Mouse (Mus musculus): ENCODE measurements at regions not wholly inside any gene's neighbourhood (a gene's known extent, or its start where the extent isn't known, plus 50 kb on each side); places are given as distances from the start of the nearest gene placed in this dataset.
"Not testable (repeated sequence)": the region's sequence is repeated elsewhere in the genome, so short reads cannot be mapped to it uniquely, and the experiment has no call there.

DNA sequence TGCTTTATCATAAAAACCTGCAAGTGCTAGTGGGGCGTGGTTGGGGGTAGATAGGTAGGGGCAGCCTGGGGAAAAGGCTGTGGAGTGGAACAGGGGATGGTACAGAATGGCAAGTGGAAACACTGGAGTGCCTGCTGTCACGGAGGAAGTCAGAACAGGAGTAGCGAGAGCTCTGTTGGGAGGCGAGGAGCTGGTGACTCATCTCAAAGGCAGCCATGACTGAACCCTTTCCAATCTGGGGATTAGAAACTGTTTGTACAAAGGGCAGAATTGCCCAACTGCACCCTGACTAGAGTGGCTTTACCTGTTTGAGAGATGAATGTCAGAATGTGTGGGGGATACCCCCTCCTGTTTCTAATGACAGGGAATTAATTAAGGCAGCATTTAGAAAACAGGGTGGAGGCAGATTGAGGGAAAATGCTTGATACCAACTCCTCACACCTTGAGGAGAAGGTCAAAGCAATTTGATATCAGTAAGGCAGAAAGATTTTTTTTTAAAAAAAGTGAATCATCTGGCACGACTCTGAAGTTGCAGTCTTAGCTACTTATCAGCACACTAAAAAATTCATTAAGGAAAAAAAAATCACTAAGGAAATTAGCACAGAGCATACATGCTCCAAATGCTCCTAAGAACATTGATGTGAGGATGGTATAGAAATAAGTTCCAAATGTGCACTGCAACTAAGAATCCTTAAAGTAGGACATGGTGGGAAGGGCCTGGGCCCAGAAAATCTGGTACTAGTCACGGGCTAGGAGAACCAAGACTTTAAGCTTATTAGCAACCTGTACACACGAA, 54.7 kb upstream of the Usp25 start:
- intact Hi-C loops (cut with DNase I; ENCODE audit: low total_unique reads) = no loop called here

GRCm38 (mm10) chr16:76957491-76957890, 56.0 kb upstream of the Usp25 start:
- intact Hi-C loops (cut with DNase I; ENCODE audit: low total_unique reads) = no loop called here
- DNase-seq = no peak

More for the DNA sequence above, 54.7 kb upstream of the Usp25 start:
- peak; percentile 16 for DNase-seq

GRCm38 (mm10) chr16:76957090-76957489, 56.4 kb upstream of the Usp25 start:
- intact Hi-C loops (cut with DNase I; ENCODE audit: low total_unique reads) = no loop called here
- no peak for DNase-seq

GRCm38 (mm10) chr16:76950836-76951486, 62.5 kb upstream of the Usp25 start:
- no peak for DNase-seq
- intact Hi-C loops (cut with DNase I; ENCODE audit: low total_unique reads) = no loop called here

- intact Hi-C loops (cut with DNase I; ENCODE audit: low total_unique reads) = no loop called here
- no peak for DNase-seq
Observed at GRCm38 (mm10) chr16:76947011-76947410, 66.5 kb upstream of the Usp25 start.

GRCm38 (mm10) chr16:76938128-76938527, 75.4 kb upstream of the Usp25 start:
- no peak for DNase-seq
- intact Hi-C loops (cut with DNase I; ENCODE audit: low total_unique reads) = no loop called here

DNA sequence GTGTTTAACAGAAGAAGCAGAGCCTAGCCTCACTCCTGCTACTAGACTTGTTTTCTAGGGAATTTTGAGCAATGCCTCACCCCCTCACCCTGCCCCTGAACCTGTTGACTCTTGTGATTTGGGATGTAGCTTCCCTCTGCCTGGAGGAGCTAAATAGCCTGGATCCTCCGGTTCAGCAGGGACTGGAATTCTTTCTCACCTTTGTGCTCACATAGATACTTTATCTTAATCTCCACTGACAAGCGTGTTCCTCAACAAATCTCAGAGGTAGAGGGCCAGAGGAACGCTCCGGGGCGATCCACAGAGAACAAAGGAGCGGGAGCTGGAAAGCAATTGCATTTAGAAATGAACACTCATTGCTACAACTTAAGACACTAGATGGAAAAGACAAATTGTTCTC, 85.6 kb upstream of the Usp25 start:
- no peak for DNase-seq

GRCm38 (mm10) chr16:76920137-76920536, 93.4 kb upstream of the Usp25 start:
- intact Hi-C loops (cut with DNase I; ENCODE audit: low total_unique reads); DNase-seq: not testable (repeated sequence)

More for the DNA sequence above, 85.6 kb upstream of the Usp25 start:
- intact Hi-C loops (cut with DNase I; ENCODE audit: low total_unique reads) = no loop called here

DNA sequence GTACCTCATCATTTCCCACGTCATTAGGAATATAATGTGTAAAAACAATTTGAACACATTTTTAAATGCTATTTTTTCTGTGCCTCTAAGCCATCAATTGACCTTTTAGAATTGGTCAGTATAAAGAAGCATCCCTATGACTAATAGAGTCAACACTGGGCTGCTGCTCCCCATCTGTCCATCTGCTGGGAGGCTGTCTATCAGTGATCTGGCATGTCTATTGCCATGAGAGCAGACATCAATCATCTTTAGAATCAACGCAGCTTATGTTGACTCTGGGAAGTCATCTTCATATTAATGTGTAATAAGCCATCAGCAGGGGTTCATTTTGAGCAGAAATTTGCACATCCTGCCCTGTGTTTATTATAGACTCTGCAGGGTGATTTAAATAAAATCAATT, 94.9 kb upstream of the Usp25 start:
- no peak for DNase-seq
- intact Hi-C loops (cut with DNase I; ENCODE audit: low total_unique reads) = no loop called here

- no peak for DNase-seq
- intact Hi-C loops (cut with DNase I; ENCODE audit: low total_unique reads) = no loop called here
Observed at GRCm38 (mm10) chr16:76914311-76914710, 99.2 kb upstream of the Usp25 start.

DNA sequence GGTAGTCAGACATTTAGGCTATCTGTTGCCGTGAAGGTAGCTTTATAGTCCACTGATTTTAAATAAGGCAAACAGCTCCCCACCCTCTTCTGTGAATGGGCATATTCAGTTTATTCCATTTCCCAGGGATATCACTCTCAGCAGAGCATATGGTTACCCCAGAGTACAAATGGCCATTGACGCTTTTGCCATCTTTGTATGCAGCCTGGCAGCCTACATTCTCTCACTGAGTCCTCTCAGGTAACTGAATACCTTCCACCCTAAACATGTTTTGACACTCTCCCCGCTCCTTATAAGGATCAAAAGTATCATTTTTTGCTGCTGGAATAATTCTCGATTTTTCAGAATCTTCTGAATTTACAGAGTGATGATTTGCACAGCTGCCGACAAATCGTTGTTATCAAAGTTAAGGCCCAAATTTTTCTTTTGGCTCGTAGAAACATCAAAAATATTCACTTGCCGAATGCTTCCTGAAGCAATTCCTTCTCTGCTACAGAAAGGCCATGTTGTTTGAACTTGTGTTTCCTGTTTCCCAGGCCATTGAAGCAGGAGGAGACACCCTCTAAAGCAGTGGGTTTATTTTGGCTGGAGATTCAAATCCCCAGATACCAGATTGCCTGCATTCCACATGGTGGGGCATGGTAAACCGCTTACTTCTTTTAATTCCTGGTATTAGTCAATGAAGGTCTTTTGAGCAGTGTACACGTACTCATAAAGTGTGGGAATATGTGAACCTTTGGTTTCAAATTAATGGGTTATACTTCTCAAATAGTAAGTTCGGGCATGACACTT, 108.1 kb upstream of the Usp25 start:
- no peak for DNase-seq
- intact Hi-C loops (cut with DNase I; ENCODE audit: low total_unique reads) = loop anchor here (10.0 kb wide), 1 partner anchor 1291 kb away; no protein-coding TSS in a partner anchor

- DNase-seq = no peak
- intact Hi-C loops (cut with DNase I; ENCODE audit: low total_unique reads) = loop anchor here (10.0 kb wide), 1 partner anchor 1124 kb away; no protein-coding TSS in a partner anchor
Observed at GRCm38 (mm10) chr16:76899083-76899482, 114.4 kb upstream of the Usp25 start.

DNA sequence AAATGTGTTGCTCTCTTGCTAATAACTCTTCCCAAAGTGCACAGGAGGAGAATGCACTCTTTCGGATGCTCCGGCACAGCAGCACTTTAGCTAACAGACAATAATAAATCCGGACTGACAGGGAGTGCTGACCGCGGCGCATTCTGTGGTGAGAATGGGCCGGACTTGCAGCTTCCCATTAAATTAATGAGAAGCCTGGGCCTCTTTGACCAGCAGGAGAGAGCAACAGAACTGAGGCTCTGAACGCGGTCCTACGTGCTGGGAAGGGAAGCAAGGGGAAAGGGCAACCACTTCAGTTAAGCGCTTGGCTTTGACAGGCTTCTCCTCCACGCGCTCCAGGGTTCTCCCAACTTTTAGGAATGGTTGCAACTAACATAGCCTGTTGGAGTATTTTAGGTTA, 117.2 kb upstream of the Usp25 start:
- intact Hi-C loops (cut with DNase I; ENCODE audit: low total_unique reads) = loop anchor here (10.0 kb wide), 1 partner anchor 1122 kb away; no protein-coding TSS in a partner anchor
- DNase-seq = no peak

DNA sequence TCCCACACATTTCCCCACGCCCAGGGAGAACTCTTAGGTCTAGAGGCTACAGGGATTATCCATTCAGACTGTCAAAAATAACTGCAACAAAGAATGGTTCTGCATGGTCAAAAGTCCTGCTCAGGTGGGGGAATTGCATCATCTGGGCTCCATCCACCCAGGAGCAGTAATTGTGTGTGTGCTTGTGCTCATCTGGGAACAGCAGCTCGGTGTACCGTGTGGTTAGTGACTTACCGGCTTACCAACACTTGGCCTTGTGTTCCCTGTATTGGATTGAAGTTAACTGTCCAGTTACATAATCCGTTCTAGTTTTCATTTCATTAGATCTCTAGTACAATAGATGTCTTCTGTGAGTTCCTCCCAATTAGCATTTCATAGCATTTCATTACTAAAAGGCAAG, 117.7 kb upstream of the Usp25 start:
- no peak for DNase-seq
- intact Hi-C loops (cut with DNase I; ENCODE audit: low total_unique reads) = loop anchor here (10.0 kb wide), 1 partner anchor 1121 kb away; no protein-coding TSS in a partner anchor

GRCm38 (mm10) chr16:76878576-76878975, 134.9 kb upstream of the Usp25 start:
- intact Hi-C loops (cut with DNase I; ENCODE audit: low total_unique reads) = no loop called here

DNA sequence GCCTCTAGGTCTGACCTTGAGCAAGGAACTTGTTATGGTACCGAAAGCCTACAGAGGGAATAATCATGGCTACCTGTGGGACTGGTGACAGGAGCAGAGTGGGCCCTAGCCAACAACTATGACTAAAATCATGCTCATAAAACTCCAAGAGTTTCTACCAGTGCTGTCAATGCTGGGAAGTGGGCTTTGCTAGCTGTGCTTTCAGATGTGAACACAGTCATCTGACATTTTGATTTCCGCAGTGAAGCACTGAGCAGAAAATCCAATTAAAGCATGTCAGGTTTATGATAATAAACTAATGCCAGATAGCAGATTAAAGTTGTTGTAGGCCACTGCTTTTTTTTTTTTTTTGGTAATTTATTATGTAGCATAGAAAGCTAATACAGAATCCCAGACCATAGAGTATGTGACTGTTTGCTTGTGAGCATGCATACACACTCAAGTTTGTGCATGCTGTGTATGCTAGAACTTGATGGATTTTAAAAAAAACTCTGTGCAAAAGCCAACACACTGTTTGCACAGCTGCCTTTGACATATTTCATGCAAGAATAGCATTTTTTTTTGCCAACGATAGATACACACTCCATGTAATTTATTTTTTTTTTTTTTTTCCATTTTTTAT, 138.0 kb upstream of the Usp25 start:
- intact Hi-C loops (cut with DNase I; ENCODE audit: low total_unique reads) = no loop called here
- no peak for DNase-seq

More at GRCm38 (mm10) chr16:76878576-76878975, 134.9 kb upstream of the Usp25 start:
- DNase-seq = no peak

DNA sequence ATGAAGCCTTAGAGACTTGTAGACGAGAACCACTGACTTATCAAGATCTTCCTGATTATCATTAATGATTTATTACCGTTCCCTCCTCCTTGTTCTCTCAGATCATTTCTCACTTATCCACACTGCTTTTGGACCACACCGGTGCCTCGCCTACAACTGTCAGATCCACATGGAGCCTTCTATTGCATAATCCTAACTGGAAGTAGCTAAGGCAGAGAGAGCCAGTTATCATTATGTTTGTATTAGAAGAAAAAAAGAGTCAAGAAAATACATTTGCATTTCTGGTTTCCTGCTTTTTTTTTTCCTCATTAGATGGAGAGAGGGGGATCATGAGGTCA, 147.1 kb upstream of the Usp25 start:
- DNase-seq = no peak
- intact Hi-C loops (cut with DNase I; ENCODE audit: low total_unique reads) = no loop called here

- peak; percentile 20 for DNase-seq
- intact Hi-C loops (cut with DNase I; ENCODE audit: low total_unique reads) = no loop called here
Observed at GRCm38 (mm10) chr16:76865731-76866464, 147.6 kb upstream of the Usp25 start.

- intact Hi-C loops (cut with DNase I; ENCODE audit: low total_unique reads) = no loop called here
- DNase-seq = no peak
Observed at GRCm38 (mm10) chr16:76864392-76864791, 149.1 kb upstream of the Usp25 start.
